Mouse (Mus musculus) yolk sac, embryonic 10.5 days (tissue): ENCODE data around the gene Tbce.
"Not testable (repeated sequence)": the region's sequence is repeated elsewhere in the genome, so short reads cannot be mapped to it uniquely, and the experiment has no call there.

Experiments
- DNase-seq: peaks from one replicate; pipeline ENCODE4 v3.0.0-alpha.2; 2017; ENCODE audit warnings: low spot score

Gene Tbce

DNA sequence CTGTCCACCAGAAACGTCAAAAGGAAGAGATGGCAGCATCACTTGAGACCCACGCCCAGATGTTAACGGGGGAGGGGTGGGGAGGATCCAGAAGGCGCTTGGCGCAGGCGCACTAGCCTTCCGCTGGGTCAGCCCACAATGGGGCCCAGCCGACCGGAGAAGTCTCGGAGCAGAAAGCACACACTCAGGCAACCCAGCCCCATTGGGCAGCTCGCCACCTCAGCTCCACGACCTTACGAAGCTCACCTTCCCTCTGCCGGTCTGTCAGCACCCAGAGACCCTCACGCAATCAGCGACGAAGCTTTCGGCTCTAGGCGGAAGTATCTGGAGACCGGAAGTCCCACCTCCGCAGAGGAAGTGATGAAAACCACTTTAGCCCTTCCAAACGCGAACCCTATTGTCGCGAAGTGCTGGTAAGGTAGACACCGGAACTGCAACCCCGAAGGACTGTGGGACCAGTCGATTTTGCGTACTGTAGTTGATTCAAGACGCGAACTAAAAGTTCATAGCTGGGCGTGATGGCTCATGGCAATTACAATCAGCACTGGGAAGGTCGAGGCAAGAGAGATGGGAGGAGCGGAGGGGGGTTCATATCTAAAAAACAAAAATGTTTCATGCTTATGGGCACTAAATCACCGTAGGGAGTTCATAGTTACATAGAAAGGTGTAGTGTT, at the start of gene Tbce:
Gene Tbce (minus strand): TSS at position 347 of the 674 bp plus-strand sequence.
- DNase-seq: peak; percentile 91

DNA sequence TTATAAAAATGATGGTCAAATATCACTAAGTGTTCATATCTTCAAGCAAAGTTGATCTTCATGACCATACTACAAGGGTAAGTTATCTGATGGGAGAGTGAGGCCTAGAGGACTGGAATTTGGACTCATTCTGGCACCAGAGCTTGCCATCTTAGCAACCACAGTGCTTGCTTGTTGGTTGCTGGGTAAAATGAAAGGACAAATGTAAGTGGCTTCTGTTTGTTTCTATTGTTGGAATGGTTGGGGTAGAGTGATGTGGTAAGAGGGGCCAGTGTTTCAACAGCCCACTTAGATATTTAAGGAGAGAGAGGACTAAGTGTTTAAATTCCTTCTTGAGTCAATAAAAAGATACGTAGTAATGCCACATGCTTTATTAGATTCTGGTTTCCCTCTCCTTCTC, 49.2 kb upstream of the Tbce start:
- no peak for DNase-seq

DNA sequence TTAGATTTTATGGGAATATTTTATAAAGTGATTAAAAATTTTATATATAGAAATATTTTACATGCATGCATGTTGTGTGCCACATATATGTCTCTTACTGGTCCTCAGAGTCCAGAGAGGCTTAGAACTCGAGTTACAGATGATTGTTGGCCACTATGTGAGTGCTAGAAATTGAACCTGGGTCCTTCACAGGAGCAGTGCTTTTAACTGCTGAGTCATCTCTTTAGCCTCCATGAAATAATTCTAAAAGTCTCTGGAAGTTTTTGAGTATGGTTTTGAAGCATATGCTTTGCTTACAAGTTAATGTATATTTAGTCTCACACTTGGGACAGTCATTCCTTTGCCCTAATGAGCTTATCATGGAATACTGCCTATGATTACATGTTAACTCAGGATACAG, 35.9 kb upstream of the Tbce start:
- DNase-seq: no peak

DNA sequence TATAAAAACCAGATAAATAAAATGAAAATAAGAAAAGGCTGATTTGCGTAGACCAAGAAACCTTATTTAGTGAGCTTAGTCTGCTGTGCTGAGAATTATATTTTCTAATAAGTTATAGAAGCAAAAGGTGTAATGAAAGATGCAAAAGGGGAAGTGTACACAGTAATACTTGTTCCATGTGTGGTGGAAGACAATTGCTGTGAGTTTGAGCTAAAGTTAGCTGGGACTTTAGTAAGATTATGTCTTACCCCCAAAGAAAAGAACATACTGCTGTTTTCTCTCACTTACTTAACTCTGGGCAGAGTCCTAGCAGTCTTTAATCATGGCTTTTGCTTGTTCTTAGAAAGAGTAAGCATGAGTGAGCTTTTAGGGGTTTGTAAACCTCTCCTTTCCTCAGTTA, 34.9 kb upstream of the Tbce start:
- DNase-seq: no peak

DNA sequence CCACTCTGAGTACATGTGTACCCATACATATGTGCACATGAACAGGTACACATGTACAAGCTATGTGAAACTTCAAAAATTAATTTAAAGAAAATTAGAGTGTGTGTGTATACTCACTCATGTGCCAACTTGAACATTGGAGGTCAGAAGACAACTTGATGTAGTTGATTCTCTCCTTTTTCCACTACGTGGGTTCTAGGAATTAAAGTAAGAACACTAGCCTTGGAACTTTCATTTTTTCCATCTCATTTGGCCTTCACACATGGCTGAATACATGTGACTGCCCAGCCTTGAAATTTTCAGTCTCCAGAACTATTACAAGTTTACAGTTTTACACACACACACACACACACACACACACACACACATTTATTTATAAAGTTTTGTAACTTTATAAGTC, 29.9 kb upstream of the Tbce start:
- DNase-seq: no peak

DNA sequence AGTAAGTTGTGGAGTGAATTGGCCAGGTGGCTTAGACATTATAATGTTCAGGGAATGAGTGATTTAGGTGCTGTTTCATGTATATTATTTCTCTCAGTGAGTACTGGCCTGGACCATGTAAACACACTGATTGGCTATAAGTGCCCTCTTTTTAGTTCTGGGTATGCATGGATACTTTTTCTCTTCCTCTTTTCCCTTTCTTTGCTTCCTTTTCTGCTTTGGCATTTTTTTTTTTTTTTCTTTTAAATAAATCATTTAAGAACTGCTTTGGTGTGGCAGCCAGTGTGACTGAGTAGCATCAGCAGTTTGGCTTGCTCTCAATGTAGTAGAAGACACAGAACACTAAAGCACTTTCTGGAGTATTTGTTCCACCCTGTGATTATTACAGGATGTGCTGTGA, 28.6 kb upstream of the Tbce start:
- no peak for DNase-seq

DNA sequence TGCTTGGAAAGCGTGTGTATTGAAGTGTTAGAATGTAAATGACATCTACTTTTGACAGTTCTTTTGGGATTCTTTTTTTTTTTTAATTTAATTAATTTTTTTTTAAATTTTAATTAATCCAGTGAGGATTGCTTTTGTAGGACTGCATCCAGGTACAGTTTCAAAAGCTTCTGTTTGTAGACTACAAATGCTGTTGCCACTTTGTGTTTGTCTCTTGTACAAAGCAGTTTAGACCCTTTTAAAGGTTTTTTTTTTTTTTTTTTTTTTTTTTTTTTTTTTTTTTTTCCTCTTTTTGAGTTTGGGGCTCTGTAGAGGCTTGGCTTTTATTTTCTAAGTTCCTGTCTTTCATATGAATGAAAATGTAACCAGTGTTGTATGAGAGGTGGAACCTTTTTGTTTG, 26.3 kb upstream of the Tbce start:
- no peak for DNase-seq

DNA sequence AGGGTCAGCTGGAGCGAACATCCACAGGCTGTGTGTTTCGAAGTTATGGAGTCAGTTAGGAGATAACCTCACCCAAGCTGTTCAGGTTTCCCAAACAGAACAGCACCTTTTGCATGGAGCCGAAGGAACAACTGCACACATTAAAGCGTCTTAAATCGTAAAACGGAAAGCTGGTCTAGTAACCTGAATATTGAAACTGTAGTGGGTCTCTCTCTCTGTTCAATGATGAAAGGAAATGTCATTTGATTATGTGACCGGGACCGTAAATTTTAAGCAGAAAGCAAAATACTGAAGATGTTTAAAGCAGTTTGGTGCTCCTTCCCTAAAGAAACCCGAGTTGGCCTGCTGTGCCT, 25.6 kb upstream of the Tbce start:
- DNase-seq: no peak

DNA sequence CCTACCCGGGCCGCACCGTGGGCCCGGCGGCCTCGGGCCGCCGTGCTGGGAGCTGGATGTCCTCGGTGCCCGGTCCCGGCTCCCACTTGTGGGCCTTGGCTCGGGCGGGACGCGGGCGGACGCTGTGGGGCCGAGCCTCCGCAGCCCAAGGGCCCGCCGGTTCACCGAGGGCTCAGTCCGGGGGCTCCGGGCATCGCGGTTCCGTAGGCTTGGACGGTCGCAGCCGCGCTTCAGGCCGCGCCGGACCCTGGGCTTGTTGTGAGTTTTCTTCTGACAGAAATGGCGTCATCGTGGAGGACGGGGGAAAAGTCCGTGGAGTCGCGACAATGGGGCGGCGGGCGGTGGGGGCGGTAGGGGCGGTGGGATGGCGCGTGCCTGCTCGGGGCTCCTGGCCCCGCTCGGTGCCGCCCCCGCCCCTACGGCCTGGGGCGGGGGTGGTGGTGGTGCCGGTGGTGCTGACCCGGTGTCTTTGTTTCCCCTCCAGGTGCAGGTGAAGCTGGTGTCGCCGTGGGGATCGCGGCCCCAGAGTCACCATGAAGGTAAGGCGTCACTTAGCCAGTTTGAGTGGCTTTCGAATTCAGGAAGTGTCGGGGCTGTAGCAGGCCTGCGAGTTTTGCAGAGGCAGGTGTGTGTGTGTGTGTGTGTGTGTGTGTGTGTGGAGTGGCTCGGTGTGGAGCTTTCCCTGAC, 25.0 kb upstream of the Tbce start:
- DNase-seq: peak; percentile 39

DNA sequence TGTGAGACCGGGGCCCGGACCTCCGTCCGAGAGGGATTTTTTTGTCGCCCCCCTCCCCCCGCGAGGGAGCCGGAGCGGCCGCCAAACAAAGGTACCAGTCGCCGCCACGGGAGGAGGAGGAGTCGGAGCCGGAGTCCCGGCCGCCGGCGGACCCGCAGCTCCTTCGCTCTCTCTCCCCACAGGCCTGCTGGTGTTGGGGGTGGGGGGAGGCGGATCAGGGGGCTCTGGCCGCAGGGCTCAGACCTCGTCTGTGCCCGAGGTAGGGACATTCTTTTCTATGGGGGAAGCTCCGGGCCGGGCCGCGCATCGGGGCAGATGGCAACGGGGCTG, 24.5 kb upstream of the Tbce start:
- no peak for DNase-seq

DNA sequence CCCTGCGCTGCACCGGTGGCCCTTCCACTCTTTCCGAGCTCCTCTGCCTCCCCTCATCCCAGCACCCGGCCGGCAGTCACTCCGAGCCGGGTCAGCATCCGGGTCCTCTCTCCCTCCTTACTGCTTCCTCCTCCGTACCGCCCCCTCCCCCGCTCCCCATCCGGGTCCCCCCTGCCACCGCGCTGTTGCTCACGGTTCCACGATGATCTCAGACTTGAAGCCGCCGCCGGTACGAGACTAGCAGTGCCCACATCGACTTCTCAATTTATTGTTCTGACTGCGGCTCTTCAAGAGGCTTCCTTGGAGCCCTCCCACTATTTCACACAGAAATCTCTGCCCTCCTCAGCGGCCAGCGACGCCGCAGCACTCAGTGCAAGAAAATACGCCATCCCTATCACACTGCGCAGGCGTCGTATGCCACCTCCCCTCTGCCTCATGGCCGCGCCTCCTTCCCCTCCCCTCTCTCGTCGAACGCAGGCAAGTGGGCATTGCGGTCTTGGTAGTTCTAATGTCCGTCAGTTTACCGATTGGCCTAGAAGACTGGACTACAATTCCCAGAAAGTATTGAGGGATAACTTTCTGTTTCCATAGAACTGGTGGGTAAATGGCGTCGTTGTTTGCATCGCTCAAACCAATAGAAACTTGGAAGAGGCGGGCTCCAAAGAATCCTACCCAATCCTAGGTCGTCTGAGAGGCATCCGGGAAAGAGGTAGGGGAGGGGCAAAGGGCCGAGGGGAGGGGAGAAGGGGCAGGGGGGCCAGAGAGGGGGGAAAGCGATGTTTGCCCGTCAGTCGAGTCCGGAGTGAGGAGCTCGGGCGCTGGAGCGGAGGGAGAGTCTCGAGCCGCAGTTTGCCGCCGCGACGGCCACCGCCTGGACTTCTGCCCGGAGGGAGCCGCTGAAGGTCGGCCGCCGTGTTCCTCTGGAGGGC, 23.8 kb upstream of the Tbce start, which contains the start of the genes Arid4b and Ggps1:
Gene Arid4b (plus strand): TSS at position 220 of the 929 bp plus-strand sequence.
Gene Ggps1 (minus strand): TSS at position 476 of the 929 bp plus-strand sequence.
- DNase-seq: peak; percentile 98

DNA sequence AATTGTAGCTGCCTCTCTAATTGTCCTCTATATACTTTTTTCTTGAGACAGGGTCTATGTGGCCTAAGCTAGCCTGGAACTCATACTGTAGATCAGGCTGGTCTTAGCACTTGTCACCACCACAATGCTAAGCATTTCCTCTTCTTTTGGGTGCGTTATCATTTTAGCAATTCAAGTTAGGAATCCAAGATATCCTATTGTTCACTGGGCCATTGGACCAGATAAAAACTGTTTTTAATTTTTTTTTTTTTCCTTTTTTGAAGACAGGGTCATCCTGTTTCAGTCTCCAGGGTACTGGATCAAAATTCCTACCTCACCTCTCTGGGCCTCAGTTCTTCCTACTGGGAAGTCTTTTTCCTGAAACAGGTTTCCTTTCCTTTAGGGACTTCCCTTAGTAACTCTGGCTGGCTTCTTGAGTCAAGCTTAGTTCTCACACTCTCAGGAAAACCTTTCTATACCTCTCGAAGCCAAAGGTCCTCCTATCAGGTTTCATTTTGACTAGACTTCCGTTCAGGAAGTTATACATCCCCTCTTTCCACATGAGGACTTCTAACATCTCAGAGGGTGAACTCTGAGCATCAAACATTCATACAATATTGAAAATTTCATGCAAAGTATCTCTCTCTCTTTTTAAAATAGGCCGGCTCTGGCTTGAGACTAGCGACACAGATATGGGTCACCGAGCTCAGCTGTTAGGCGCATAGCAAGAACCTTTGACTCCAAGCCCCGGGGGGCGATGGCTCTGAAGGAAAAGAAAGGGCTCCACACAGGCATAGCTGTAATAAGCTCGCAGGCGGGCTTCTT, 23.0 kb upstream of the Tbce start:
- no peak for DNase-seq

DNA sequence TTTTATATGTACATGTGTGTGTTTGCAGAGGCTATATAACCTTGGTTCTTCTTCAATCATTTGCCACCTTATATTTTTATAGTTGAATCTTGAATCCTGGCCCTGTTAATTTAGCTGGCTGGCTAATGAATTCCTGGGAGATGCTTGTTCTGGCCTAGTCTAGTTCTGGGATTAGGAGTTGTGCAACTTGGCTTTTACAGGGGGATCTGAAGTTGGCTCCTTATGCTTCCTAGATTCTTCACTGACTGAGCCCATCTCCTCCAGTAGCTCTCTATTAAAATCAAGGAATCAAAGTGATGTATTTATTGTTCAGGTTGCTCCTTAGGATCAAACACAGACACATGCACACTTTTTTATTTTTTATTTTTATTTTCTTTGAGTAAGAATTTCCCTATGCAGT, 20.1 kb upstream of the Tbce start:
- DNase-seq: no peak

DNA sequence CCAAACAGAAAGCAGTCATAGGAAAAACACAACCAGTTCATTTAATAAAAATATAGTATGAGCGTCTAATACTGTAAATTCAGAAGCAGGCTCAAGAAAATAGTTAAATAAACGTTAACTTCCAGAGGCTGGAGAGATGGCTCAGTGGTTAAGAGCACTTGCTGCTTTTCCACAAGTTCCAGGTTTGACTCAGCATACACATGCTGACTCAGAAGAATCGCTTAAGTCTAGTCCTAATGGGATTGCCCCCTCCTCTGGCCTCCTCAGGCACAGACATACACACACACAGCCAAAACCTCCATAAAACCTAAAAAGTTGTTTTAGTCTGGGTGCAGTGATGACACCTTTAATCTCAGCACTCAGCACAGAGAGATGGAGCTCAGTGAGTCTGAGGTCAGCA, 17.4 kb upstream of the Tbce start:
- no peak for DNase-seq

DNA sequence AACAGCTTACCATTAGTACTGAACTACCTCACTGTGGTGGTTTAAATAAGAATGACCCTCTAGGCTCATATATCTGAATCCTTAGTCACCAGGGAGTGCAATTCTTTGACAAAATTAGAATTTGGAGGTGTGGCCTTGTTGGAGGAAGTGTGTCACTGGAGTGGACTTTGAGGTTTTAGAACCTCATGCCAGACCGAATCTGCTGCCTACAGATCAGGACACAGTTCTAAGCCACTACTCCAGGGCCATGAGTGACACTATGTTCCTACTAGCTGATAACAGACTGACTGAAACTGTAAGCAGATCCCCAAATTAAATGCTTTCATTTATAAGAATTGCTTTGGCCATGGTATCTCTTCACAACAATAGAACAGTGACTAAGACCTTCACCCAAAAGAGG, 10.4 kb upstream of the Tbce start:
- DNase-seq: no peak

DNA sequence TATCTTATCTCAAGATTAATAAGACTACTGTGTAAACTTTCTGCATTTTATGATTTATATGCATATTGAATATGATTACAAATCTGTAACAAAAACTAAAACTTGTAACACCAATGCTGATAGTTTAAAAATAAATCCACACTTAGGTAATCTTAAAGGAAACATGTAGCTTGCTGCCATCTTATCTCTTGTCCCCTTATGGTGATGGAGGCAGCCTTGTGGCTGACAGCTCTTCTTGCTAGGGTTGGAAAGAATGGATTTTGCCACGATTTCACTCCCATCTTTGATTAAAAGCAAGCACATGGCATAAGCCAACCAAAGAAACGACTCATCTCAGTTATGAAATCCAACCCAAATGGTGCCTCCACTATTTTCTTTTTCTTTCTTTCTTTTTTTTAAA, 5.1 kb upstream of the Tbce start:
- no peak for DNase-seq

DNA sequence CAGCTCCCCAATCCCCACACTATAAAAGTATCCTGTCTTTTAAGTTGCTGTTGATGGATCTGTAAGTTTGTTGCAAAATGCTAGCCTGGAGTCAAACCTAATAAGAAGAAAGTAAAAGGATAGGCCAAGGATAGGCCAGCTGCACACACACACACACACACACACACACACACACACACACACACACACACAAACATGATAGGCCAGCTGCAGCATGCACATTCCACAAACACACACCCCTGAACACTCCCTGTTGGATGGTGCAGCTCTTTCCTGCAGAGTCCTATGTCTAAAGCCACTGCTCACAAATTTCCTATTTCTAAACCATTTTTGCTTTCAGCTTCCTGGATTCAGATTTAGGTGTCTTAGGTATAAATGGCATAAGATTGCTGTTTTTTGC, 4.4 kb upstream of the Tbce start:
- no peak for DNase-seq

DNA sequence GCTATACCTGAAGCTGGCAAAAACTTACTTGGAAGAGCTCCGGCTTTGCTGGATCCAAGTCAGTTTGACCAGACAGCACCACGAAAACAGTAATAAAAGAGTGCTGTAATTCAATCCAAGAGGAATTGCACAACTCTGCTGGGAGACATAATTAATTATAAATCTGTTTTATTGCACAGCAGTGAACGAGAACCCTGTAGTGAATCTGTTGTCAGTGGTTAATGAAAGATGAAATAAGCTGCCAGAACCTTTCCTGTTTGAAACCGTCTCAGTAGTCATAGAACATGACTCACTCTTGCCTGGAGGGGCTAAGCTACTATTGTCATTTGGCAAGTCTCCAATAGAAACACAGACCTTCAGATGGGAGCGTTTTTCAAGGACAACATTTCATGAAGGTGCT, 748 bp upstream of the Tbce start:
- DNase-seq: no peak

DNA sequence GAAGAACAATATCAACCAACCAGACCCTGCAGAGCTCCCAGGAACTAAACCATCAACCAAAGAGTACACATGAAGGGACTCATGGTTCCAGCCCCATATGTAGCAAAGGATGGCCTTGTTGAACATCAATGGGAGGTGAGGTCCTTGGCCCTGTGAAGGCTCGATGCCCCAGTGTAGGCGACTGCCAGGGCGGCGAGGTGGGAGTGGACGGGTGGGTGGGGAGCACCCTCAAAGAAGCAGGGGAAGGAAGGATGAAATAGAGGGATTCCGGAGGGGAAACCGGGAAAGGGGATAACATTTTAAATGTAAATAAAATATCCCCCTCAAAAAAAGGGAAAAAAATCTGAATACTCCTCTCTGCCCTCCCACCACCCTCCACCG, 537 bp downstream of the Tbce start:
- DNase-seq: no peak

DNA sequence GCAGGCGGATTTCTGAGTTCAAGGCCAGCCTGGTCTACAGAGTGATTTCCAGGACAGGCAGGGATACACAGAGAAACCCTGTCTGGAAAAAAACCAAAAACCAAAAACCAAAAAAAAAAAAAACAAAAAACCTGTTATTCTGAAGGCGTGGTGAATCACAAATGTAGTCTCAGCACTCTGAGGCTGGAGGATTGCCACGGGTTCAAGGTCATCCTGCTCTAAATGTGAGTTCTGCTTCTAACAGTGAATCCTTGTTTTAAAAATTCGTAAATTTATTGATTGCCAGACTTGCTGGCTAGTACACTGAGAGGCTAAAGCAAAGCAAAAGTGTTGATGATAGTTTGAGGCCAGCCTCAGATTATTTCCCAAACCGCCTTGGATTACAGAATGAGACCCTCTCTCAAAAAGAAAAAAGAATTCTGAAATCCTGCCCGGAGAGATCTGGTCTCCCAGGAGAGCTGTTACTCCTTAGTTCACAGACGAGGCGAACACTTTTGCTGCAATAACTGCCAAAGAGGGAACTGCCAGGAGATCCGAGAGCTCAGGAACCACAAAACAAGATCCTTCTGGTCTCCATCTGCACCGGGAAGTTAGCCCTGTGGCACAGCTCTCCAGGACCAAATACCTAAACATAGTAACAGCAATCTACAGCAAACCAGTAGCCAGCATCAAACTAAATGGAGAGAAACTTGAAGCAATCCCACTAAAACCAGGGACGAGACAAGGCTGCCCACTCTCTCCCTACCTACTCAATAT, 3.4 kb downstream of the Tbce start:
- no peak for DNase-seq

DNA sequence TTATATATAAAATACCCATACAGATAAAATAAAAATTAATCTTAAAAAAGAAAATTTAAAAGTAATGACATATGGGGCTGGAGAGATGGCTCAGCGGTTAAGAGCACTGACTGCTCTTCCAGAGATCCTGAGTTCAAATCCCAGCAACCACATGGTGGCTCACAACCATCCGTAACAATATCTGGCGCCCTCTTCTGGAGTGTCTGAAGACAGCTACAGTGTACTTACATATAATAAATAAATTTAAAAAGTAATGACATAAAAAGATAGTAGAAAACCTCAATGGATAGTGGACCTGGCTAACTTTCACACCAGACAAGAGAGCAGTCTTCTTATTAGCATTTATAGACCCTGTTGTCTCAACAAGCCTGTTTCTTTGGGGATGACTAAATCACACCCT, 4.1 kb downstream of the Tbce start:
- DNase-seq: not testable (repeated sequence)

DNA sequence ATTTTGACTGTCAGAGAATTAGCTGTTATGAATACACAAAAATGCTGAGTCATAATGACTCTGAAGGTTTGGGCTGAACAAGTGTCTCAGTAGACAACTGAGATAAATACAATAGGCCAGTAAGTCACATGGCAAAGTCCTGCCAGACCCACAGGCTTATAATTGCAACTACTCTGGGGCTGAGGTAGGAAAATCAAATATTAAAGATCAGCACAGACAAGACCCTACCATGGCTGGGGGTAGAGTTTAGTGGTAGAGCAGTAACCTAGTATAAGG, 5.4 kb downstream of the Tbce start:
- DNase-seq: no peak
